Comparison of ENCODE assay signal across 7 mouse cellular contexts in the genomic region with DNA sequence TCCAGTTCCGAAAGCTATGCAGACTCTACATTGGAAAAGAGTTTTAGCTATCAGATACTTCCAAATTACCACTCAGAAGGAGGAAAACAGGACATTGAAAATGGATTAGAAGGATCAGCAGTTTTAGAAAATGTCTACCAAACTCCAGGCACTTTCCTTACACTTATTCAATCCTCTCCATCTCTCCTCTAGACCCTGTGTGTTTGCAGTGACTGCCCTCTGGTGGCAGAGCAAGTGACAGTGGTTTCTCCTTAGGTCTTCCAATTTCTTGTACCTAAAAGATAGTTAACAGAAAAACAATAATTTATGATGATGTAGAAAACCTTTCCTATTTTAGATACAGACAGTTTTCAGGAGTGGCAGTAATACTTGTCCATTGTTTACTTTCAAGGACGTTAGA.
DNase-seq lines count a peak whose midpoint lies in the region; ATAC-seq and TF ChIP-seq lines count a peak whose summit lies in the region.
"Not testable (repeated sequence)": the region's sequence is repeated elsewhere in the genome, so short reads cannot be mapped to it uniquely, and the experiment has no call there.

No protein-coding gene starts in this region.

- not testable (repeated sequence) for H3K9me3 ChIP-seq in forebrain, embryonic 16.5 days (ENCODE audit: control insufficient read depth, low read length); intestine, embryonic 15.5 days; kidney, postnatal 0 days (replicated peaks; ENCODE audit: low read length); midbrain, embryonic 15.5 days

- CTCF ChIA-PET in Patski (lab: Charles Lee): not testable (repeated sequence)

- H3K4me1 ChIP-seq in forebrain, embryonic 16.5 days (replicated peaks; ENCODE audit: control insufficient read depth, insufficient read depth, low read length); intestine, embryonic 15.5 days (replicated peaks); kidney, postnatal 0 days (replicated peaks; ENCODE audit: insufficient read depth, low read length); midbrain, embryonic 15.5 days: not testable (repeated sequence)

- POLR2A ChIA-PET in Patski (lab: Charles Lee): not testable (repeated sequence)

- DNase-seq in Patski (ENCODE audit: low read depth, low spot score); kidney, postnatal 0 days (ENCODE audit: low spot score): not testable (repeated sequence)

- TF ChIP-seq CTCF in Patski (IDR thresholded peaks at IDR 0.05); kidney, postnatal 0 days (IDR thresholded peaks at IDR 0.05; ENCODE audit: low read depth): not testable (repeated sequence)

- in situ Hi-C loops in Patski (cut with MboI; ENCODE audit: low pct_unique_long_range_greater_than_20kb): not testable (repeated sequence)

- not testable (repeated sequence) for H3K4me2 ChIP-seq in forebrain, embryonic 16.5 days (ENCODE audit: low read length); intestine, embryonic 15.5 days (replicated peaks); kidney, postnatal 0 days (ENCODE audit: low read length); midbrain, embryonic 15.5 days

- H3K36me3 ChIP-seq in forebrain, embryonic 16.5 days (ENCODE audit: control insufficient read depth, insufficient read depth); intestine, embryonic 15.5 days; kidney, postnatal 0 days (ENCODE audit: insufficient read depth, low read length); midbrain, embryonic 15.5 days (replicated peaks): not testable (repeated sequence)

- no CpG with 5 or more reads among the region's 2 CpGs for WGBS in forebrain, embryonic 16.5 days
- WGBS in intestine, embryonic 15.5 days: 44% methylated on average over 1 of the region's 2 CpGs
- no CpG with 5 or more reads among the region's 2 CpGs for WGBS in kidney, postnatal 0 days
- WGBS in midbrain, embryonic 15.5 days: 75% methylated on average over 1 of the region's 2 CpGs

- H3K27me3 ChIP-seq in Patski; forebrain, embryonic 16.5 days (replicated peaks; ENCODE audit: control insufficient read depth, insufficient read depth, low read length); intestine, embryonic 15.5 days (replicated peaks); kidney, postnatal 0 days (ENCODE audit: insufficient read depth, low read length); midbrain, embryonic 15.5 days (replicated peaks): not testable (repeated sequence)

- H3K9ac ChIP-seq in forebrain, embryonic 16.5 days (replicated peaks; ENCODE audit: low read depth, low read length); intestine, embryonic 15.5 days; kidney, postnatal 0 days (ENCODE audit: low read depth, low read length); midbrain, embryonic 15.5 days: not testable (repeated sequence)

- H3K27ac ChIP-seq in forebrain, embryonic 16.5 days (ENCODE audit: low read length); intestine, embryonic 15.5 days; kidney, postnatal 0 days; midbrain, embryonic 15.5 days: not testable (repeated sequence)

- H3K4me3 ChIP-seq in forebrain, embryonic 16.5 days (replicated peaks; ENCODE audit: low read length); intestine, embryonic 15.5 days (replicated peaks); kidney, postnatal 0 days (replicated peaks; ENCODE audit: low read depth, low read length); midbrain, embryonic 15.5 days: not testable (repeated sequence)

- ATAC-seq in Patski: peak; percentile 71
- peak; percentile 55; the same call in 1 of the 2 replicates for ATAC-seq in forebrain, embryonic 16.5 days
- peak; percentile 54 to 62 for ATAC-seq in hematopoietic stem cell, adult 5-6 weeks (replicated peaks in 1 of 2; ENCODE audit: insufficient read depth in 1 of 2, low FRiP score in 2 of 2, low TSS enrichment in 1 of 2, low read depth in 1 of 2, poor library complexity in 2 of 2, severe bottlenecking in 2 of 2)
- ATAC-seq in intestine, embryonic 15.5 days: peak; percentile 65; the same call in 1 of the 2 replicates
- ATAC-seq in kidney, postnatal 0 days (replicated peaks; ENCODE audit: low FRiP score, low read depth): 0 out of 2 replicates have a peak, but pooled peaks have one; percentile 57
- peak; percentile 84 for ATAC-seq in megakaryocyte progenitor cell, adult 5-6 weeks (replicated peaks; ENCODE audit: poor library complexity)
- ATAC-seq in midbrain, embryonic 15.5 days (replicated peaks): 0 out of 2 replicates have a peak, but pooled peaks have one; percentile 48
